Mouse (Mus musculus): ENCODE data around the gene Frmpd4.
A peak's percentile ranks its signal among the peaks of the same experiment; 100 is the strongest.

Frmpd4 gene

DNA sequence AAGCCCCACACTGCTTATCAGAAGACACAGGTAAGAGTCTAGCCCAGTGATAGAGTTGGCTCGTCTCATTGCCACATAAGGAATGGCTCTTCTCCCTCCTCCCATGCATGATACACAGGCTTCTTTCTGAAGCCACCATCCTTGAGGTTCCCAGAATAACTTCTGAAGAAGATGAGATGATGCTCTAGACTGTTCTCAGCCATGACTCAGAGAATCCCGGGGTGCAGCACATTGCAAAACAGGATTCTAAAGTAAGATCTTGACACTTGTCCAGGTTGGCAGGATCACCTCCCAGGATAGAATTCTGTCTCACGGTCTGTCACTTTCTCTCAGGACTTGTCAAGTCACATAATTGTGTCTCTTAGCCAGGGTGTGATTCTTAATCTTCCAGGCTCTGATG is 1024.2 kb downstream of the Frmpd4 start:
- DNase-seq (ENCODE audit: inconsistent ontology term), result no peak

DNA sequence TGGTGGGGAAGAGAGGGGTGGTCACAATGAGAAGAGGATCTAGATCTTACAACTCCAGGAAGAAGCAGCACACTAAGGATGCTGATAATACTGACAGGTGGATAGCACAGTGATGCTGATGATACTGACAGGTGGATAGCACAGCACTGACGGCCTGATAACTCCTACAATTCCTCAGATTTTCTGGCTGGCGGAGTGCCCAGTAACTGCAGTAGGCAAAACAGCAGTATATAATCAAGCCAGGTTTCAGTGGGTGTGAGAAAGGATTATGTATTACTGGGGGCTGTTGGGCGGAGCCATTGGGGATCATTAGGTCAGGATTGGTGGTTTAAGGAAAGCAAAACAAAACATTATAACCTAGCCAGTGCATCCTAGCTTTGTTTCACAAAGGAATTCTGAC is 1053.9 kb downstream of the Frmpd4 start:
- DNase-seq (ENCODE audit: inconsistent ontology term), result no peak

DNA sequence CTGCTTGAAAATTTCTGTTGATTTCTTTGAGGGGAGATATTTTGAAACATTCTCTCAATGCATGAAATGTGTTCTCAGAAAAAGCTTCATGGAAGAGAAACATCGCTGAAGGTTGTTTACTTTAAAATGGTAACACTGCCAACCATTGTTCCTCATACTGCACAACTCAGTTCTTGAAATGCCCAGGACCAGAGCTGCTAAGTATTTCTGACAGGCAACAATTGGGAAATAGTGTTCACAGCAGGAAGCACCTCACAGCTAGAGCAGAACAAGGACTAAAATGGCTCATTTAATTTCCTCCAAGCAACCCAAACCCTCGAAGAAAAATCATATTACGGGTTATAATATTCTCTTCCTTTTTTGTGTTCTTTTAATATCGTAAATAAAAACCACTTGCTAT is 1054.5 kb downstream of the Frmpd4 start:
- DNase-seq (ENCODE audit: inconsistent ontology term), result peak; percentile 22

DNA sequence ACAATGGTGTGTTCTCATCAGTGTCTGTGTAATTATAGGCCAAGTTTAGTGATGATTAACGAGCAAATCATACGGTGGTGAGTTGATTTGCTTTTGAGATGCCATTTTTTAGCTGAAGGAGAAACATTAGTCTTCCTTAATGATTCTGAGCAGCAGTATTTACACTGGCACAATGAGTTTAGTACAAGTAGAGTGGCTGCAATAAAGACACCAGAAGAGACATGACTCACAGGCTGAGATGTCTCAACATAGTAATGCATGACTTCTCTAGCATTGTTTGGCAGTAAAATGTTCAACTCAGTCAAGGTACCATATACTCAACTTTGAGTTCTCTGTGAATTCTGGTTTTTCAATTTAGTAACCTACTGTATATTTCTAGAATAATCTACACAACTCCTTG is 1058.6 kb downstream of the Frmpd4 start:
- peak; percentile 40 for DNase-seq (ENCODE audit: inconsistent ontology term)

DNA sequence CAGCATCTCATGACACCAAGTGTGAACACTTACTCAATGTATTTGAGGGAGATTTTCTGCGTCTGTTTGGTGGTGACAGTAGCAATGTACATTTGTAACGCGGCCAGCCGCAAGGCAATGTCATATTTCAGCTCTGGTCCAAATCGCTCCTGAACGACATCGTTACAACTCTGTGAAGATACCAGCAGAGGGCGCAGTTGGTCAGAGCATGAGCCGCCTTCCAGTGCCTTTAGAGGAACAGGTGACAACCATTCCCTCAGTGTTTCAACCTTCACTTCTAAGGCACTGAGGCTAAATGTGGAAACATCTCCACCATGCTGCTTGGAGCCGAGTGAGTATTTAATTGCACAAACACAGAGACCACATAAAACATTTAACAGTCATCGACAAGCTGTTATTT is 1079.3 kb downstream of the Frmpd4 start:
- DNase-seq (ENCODE audit: inconsistent ontology term), result peak; percentile 45

DNA sequence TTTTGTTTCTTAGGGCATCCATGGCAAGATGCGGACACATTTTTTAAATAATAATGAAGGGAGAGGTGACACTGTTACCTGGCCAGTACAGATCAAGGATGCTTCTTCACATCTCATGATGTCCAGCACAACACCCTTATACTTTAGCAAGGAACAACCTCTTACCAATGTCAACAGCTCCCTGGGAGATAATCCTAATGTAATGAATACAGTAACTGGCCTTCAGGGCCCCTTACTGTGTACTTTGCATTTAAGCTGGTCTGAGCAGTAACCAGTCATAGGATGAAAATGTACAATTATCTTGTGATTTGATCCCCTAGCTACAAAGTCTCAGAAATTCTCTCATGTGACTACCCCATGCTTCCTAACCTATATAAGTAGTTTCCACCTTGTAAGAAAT is 1084.8 kb downstream of the Frmpd4 start:
- DNase-seq (ENCODE audit: inconsistent ontology term), result no peak

DNA sequence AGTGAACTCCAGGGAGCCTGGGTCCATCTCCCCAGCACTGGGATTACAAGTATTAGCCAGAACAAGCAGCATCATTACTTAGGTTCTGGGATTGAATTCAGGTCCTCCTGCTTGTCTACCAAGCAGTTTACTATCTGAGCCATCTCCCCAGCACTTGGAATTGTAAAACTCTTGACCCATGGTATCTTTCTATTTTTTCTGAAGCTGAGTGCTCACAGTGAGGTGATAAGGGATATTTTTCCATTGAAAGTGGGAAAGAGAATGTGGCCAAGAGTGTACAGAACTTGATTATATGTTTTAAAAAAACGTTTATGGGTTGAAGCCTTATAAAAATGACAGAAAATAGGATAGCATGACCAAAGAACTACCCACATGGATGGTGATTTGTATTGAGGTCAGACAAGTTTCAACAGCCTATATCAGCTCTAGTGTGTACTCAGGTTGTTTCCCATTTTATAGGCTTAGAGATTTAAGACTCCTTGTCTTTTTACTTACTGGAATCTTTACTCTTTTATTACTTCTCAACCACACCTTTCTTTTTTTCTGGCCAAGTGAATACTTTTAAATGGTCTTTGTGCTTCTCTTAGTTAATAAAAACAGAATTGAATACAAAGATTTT is 1085.3 kb downstream of the Frmpd4 start:
- DNase-seq (ENCODE audit: inconsistent ontology term), result no peak

DNA sequence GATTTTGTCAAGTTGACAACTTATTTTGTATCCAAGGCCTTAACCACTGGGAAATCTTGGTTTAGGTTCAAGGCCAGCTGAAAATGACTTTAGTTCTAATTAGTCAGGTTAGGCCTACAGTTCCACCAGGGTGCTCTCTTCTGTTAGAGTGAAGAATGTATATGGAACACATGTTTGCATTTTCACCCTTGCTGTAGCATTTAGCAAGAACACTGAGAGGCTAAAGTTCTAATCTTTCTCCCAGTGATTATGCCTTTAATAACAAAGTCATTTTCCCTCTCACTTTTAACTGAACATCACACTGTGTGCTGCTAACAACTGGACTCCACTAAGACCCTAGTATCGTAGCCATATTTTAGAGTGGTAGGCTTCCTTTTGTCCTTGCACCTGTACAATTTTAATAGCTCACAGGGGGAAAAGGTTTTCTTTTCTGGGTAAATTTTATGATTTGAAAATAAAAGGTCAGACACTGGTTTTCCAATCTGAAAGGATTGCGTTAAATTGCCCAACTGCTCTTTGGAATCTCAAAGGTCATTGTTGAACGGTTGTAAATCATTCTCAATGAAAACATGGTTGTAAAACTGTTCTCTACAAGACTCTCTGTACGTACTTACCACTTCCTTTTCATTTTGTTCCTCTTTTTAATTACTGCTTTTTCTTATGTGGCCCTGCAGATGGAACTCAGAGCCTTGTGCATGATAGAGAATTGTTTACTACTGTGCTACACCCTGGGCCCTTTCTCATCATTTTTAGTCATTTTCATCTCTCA is 1093.4 kb downstream of the Frmpd4 start:
- DNase-seq (ENCODE audit: inconsistent ontology term), result no peak

DNA sequence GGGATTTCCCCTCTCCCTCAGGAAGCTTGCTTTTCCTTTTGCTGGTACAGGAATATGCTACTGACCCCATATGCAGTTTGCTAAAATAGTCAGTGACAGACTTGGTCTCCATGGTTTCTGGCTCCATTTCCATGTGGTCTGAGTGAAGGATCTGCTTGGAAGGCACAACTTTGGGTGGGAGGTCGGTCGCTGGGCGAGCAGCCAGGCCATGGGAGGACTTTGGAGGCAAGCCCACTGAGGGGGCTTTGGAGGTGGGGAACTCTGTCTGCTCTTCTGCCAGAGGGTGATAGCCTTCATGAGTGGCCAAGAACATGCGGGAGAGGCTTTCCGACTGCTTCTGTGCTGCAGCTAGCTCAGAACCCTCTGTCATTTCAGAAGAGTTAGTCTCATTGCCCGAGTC is 1099.4 kb downstream of the Frmpd4 start:
- DNase-seq (ENCODE audit: inconsistent ontology term), result no peak

DNA sequence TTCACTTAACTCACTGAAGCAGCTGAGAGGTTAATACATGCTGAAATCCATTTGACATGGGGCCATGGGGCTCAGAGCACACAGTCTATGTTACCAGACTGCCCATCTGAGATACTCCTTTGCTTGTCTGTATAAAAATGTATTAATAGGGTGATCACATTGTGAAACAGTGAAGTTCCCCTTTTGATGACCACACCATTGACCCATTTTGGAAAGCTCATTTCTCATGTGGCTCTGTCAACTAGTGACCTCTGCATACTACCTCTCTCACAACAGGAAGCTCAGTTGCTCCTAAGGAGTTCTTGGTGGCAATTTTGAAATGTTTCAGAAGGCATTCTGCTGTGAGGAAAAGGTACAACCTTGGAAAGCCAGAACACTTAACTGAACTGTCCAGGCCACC is 1142.1 kb downstream of the Frmpd4 start:
- DNase-seq (ENCODE audit: inconsistent ontology term), result no peak

DNA sequence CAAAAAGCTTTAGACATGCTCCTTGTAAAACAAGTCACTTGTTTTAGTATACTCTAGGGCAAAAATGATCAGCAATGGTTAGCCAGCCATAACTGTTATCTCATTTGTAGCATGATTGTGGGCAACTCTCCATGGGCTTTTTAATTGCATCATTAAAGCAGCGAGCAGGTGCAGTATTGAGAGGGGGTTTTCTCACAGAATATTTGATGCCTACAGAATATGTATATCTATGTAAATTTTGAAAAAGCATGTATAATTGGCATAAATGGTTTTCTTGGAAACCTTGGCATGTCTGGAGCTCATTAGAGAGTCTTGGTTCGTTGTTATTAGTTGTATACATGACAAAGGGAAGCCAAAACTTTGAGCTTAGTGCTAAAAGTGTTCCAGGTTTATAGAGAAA is 1143.1 kb downstream of the Frmpd4 start:
- no peak for DNase-seq (ENCODE audit: inconsistent ontology term)

Measured in Muller cell, postnatal 12 days (primary cell).